Mouse (Mus musculus) olfactory bulb, adult 2 months (tissue): ENCODE data around the gene Kansl2.

Experiments used
- CTCF ChIP-seq: fragments of 200-500 bp; IDR thresholded peaks from 2 replicates; pipeline ENCODE4 v1.5.1; 2012; ENCODE audit warnings: low read depth, mild to moderate bottlenecking, low read length, moderate library complexity; ENCODE audit not compliant: insufficient read depth
- POLR2A ChIP-seq: fragments of 200-500 bp; IDR thresholded peaks from 2 replicates; pipeline ENCODE4 v1.6.1; 2012; ENCODE audit warnings: mild to moderate bottlenecking, low read depth, low read length, moderate library complexity; ENCODE audit not compliant: insufficient read depth

DNA sequence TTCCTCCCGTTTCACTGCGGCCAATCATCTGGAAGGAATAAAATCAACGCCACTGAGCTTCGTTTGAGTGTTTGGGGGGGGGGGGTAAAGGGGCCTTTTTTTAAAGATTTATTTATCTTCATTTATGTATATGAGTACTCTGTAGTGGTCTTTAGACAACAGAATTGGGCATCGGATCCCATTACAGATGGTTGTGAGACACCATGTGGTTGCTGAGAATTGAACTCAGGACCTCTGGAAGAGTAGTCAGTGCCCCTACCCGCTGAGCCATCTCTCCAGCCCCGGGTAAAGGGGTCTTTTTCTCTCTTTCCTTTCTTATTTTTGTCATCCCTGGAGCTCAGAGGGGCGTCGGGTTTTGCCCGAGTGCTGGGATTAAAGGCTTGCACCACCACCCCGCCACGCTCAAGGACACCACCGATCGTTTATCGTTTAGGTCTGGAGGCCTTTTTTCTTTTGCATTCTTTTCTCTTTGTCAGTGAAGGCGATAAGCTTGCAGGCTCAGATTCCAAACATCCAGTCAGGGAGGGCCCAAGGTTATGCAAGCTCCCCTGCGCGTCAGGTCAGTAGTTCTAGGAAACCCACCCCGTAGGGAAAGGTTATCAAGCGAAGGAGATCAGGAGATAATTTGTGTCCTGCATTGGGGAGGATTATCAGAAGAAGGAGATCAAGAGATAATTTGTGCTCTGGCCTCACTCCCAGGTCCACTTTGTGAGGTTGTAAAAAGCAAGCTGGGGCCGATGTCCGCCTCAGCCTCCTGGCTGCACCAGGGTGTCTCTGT lies 34.4 kb upstream of the Kansl2 start:
- TF ChIP-seq POLR2A (no peak), CTCF (no peak)
